Mouse (Mus musculus): ENCODE measurements around the gene Clk2.

GRCm38 (mm10) chr3:89215853-89216252 is 51.3 kb downstream of the Clk2 start:
- TF ChIP-seq POLR2A (IDR thresholded peaks at IDR 0.05; ENCODE audit: insufficient read depth, low read depth, low read length) (no peak), CTCF (IDR thresholded peaks at IDR 0.05) (no peak; the same call in 1 of the 2 replicates), EP300 (IDR thresholded peaks at IDR 0.05; ENCODE audit: insufficient read depth, low read depth, low read length) (peak; percentile 85)
